In the genomic region with DNA sequence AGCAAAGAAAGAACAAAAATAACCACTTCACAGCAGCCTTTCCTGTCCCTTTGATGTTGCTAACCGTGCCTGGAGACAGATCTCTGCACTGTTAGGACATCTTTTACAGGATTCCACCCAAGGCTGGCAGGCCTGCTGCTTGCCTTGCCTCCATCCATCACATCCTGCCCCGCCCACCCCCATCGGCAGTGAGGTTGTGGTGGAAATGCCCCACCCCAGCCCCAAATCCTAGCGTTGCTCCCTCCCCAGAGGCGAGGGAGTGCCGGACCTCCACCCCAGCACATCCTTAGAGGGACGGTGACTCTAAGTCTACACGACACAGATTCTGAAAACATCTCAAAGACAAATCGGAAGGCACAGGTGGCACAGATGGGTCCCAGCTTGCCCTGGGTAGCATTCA, we compare ENCODE assay signal across 9 mouse cellular contexts.
DNase-seq lines count a peak whose midpoint lies in the region; ATAC-seq and TF ChIP-seq lines count a peak whose summit lies in the region.
"Had no signal": no experiment of that assay in that cellular context is flagged by ENCODE, and none has a peak within 500 bp of the region (broad histone marks: within the 10 kb centered on the region; RNA-seq: fewer than 3 reads in every experiment).

No protein-coding gene starts in this region.

- no peaks in the 10 kb centered on the region for H3K27me3 ChIP-seq in intestine, postnatal 0 days (replicated peaks; ENCODE audit: control insufficient read depth, insufficient read depth, low read length)
- no peaks in the 10 kb centered on the region for H3K27me3 ChIP-seq in intestine, embryonic 16.5 days (replicated peaks; ENCODE audit: control insufficient read depth, insufficient read depth, low read length)
- H3K27me3 ChIP-seq in embryonic facial prominence, embryonic 15.5 days, result no peaks in the 10 kb centered on the region
- no peaks in the 10 kb centered on the region for H3K27me3 ChIP-seq in limb, embryonic 15.5 days

- no peak overlapping the region for H3K4me2 ChIP-seq in intestine, postnatal 0 days (replicated peaks; ENCODE audit: low read depth)
- no peak overlapping the region for H3K4me2 ChIP-seq in intestine, embryonic 16.5 days (ENCODE audit: low read depth, low read length)
- H3K4me2 ChIP-seq in embryonic facial prominence, embryonic 15.5 days (replicated peaks), result no peak overlapping the region
- no peak overlapping the region for H3K4me2 ChIP-seq in limb, embryonic 15.5 days

- no peak for TF ChIP-seq CTCF in intestine, postnatal 0 days (IDR thresholded peaks at IDR 0.05; ENCODE audit: low read depth)

- WGBS in intestine, postnatal 0 days, result 47% methylated on average over 9 of the region's 9 CpGs
- WGBS in intestine, embryonic 16.5 days, result 48% methylated on average over 9 of the region's 9 CpGs
- WGBS in embryonic facial prominence, embryonic 15.5 days, result 36% methylated on average over 9 of the region's 9 CpGs
- WGBS in limb, embryonic 15.5 days, result 28% methylated on average over 9 of the region's 9 CpGs

- H3K36me3 ChIP-seq in intestine, postnatal 0 days (ENCODE audit: control insufficient read depth, insufficient read depth), result no peaks in the 10 kb centered on the region
- H3K36me3 ChIP-seq in intestine, embryonic 16.5 days (ENCODE audit: control insufficient read depth, insufficient read depth, low read length), result no peaks in the 10 kb centered on the region
- no peaks in the 10 kb centered on the region for H3K36me3 ChIP-seq in embryonic facial prominence, embryonic 15.5 days
- no peaks in the 10 kb centered on the region for H3K36me3 ChIP-seq in limb, embryonic 15.5 days

- H3K27ac ChIP-seq in intestine, postnatal 0 days (ENCODE audit: low read depth, low read length), result peak overlapping the region; percentile 4; the same call in 1 of the 2 replicates
- no peak overlapping the region for H3K27ac ChIP-seq in intestine, embryonic 16.5 days (ENCODE audit: low read length)
- H3K27ac ChIP-seq in embryonic facial prominence, embryonic 15.5 days (replicated peaks), result peak overlapping the region; percentile 39; the same call in 1 of the 2 replicates
- H3K27ac ChIP-seq in limb, embryonic 15.5 days, result peak overlapping the region; percentile 38

- H3K9me3 ChIP-seq in intestine, postnatal 0 days (ENCODE audit: control insufficient read depth), result no peaks in the 10 kb centered on the region
- H3K9me3 ChIP-seq in intestine, embryonic 16.5 days (ENCODE audit: control insufficient read depth, low read length), result no peaks in the 10 kb centered on the region
- H3K9me3 ChIP-seq in embryonic facial prominence, embryonic 15.5 days (replicated peaks), result no peaks in the 10 kb centered on the region
- no peaks in the 10 kb centered on the region for H3K9me3 ChIP-seq in limb, embryonic 15.5 days

- H3K4me3 ChIP-seq in intestine, postnatal 0 days (ENCODE audit: low read depth, low read length), result no peak overlapping the region
- H3K4me3 ChIP-seq in intestine, embryonic 16.5 days (ENCODE audit: low read length), result no peak overlapping the region
- no peak overlapping the region for H3K4me3 ChIP-seq in embryonic facial prominence, embryonic 15.5 days (replicated peaks)
- H3K4me3 ChIP-seq in limb, embryonic 15.5 days, result no peak overlapping the region

- H3K4me1 ChIP-seq in intestine, postnatal 0 days (replicated peaks; ENCODE audit: control insufficient read depth, insufficient read depth, low read length), result no peaks in the 10 kb centered on the region
- peaks cover 5% of the 10 kb centered on the region; the same call in 1 of the 2 replicates for H3K4me1 ChIP-seq in intestine, embryonic 16.5 days (ENCODE audit: control insufficient read depth, insufficient read depth, low read length)
- no peaks in the 10 kb centered on the region for H3K4me1 ChIP-seq in embryonic facial prominence, embryonic 15.5 days
- H3K4me1 ChIP-seq in limb, embryonic 15.5 days, result peaks cover 12% of the 10 kb centered on the region

- peak; percentile 5 for DNase-seq in T-cell, adult 2 months (ENCODE audit: low spot score)
- no peak for DNase-seq in spleen, postnatal 36 days (ENCODE audit: low spot score in 2 of 2)
- DNase-seq in spleen, adult 12 weeks (ENCODE audit: low spot score), result no peak
- DNase-seq: adrenal gland, postnatal 25 days had no signal

- ATAC-seq in intestine, postnatal 0 days, result no peak
- no peak for ATAC-seq in intestine, embryonic 16.5 days
- ATAC-seq in embryonic facial prominence, embryonic 15.5 days (ENCODE audit: insufficient number of reproducible peaks, low FRiP score, low TSS enrichment, low read depth), result no peak
- ATAC-seq in limb, embryonic 15.5 days (ENCODE audit: insufficient number of reproducible peaks, low FRiP score, low TSS enrichment, low read depth), result no peak
- ATAC-seq: hindbrain, embryonic 16.5 days had no signal

- H3K9ac ChIP-seq in intestine, postnatal 0 days (ENCODE audit: low read depth, low read length), result no peak overlapping the region
- H3K9ac ChIP-seq in intestine, embryonic 16.5 days (ENCODE audit: low read depth, low read length), result no peak overlapping the region
- no peak overlapping the region for H3K9ac ChIP-seq in embryonic facial prominence, embryonic 15.5 days
- H3K9ac ChIP-seq in limb, embryonic 15.5 days, result no peak overlapping the region
